20 mouse cellular contexts compared by ENCODE assay signal in genomic region chr10:105186636-105187035, GRCm38 (mm10).
"Had no signal": no experiment of that assay in that cellular context is flagged by ENCODE, and none has a peak within 500 bp of the region (broad histone marks: within the 10 kb centered on the region; RNA-seq: fewer than 3 reads in every experiment).

No protein-coding gene starts in this region.

- H3K27me3 ChIP-seq: limb, embryonic 12.5 days; limb, embryonic 15.5 days; liver, embryonic 15.5 days; midbrain, embryonic 12.5 days; midbrain, embryonic 15.5 days; neural tube, embryonic 12.5 days; neural tube, embryonic 15.5 days; stomach, embryonic 15.5 days had no signal

- ATAC-seq: midbrain, embryonic 15.5 days had no signal

- DNase-seq: kidney, adult 18-20 months; kidney, adult 9 months; kidney, postnatal 14 days; kidney, postnatal 4 days; left cerebral cortex, postnatal 4 days; lung, adult 18-20 months; lung, postnatal 14 days; lung, postnatal 4 days; right cerebral cortex, adult 18-20 months; right cerebral cortex, postnatal 14 days; right cerebral cortex, postnatal 4 days; thymus, postnatal 25 days had no signal

- H3K4me3 ChIP-seq: limb, embryonic 12.5 days; limb, embryonic 15.5 days; liver, embryonic 15.5 days; midbrain, embryonic 12.5 days; midbrain, embryonic 15.5 days; neural tube, embryonic 12.5 days; neural tube, embryonic 15.5 days; stomach, embryonic 15.5 days had no signal

- H3K36me3 ChIP-seq: limb, embryonic 15.5 days; liver, embryonic 15.5 days; midbrain, embryonic 12.5 days; midbrain, embryonic 15.5 days; neural tube, embryonic 12.5 days; neural tube, embryonic 15.5 days; stomach, embryonic 15.5 days had no signal

- H3K9me3 ChIP-seq: limb, embryonic 12.5 days; limb, embryonic 15.5 days; liver, embryonic 15.5 days; midbrain, embryonic 12.5 days; midbrain, embryonic 15.5 days; neural tube, embryonic 12.5 days; neural tube, embryonic 15.5 days; stomach, embryonic 15.5 days had no signal

- H3K4me1 ChIP-seq: limb, embryonic 12.5 days; limb, embryonic 15.5 days; liver, embryonic 15.5 days; midbrain, embryonic 12.5 days; midbrain, embryonic 15.5 days; neural tube, embryonic 15.5 days had no signal
